Mouse (Mus musculus) embryonic fibroblast, embryonic 13.5 days (primary cell): ENCODE results near the gene Sdf4.

Experiments used
- CTCF ChIP-seq: IDR thresholded peaks from 2 replicates; pipeline ENCODE4 v1.5.1; 2011; ENCODE audit warnings: mild to moderate bottlenecking, control low read depth, low read length, moderate library complexity, borderline replicate concordance; ENCODE audit not compliant: insufficient read depth
- POLR2A ChIP-seq: IDR thresholded peaks from 2 replicates; pipeline ENCODE4 v1.6.1; 2011; ENCODE audit warnings: low read depth, mild to moderate bottlenecking, control low read depth, low read length, moderate library complexity

DNA sequence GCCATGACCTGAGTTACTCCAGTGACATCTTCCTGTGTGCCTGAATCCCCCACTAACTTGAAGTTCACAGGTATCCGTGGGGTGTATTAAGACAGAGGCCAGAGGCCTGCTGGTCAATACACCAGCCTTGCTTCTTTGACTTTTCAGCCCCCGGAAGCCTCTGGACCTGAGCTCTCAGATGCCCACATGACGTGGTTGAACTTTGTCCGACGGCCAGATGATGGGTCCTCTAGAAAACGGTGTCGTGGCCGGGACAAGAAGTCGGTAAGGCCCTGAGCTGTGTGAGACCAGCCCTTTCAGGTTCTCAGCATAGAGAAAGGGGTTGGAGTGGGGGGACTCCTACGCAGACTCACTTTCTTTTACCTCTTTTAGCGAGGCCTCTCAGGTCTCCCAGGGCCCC lies 28.3 kb upstream of the Sdf4 start:
- TF ChIP-seq CTCF (no peak), POLR2A (no peak)
